Mouse (Mus musculus) erythroblast, embryonic 14.5 days (primary cell): ENCODE results near the gene Shld2. TPM values are rescaled to one million over a fixed set of nuclear protein-coding genes. Genes with fewer than 3 reads are reported as not detected.
"Not testable (repeated sequence)": the region's sequence is repeated elsewhere in the genome, so short reads cannot be mapped to it uniquely, and the experiment has no call there.

Experiments used
- H3K27me3 ChIP-seq: 2 replicates; pipeline ENCODE4 v1.6.1; 2012; ENCODE audit warnings: inconsistent platforms; ENCODE audit not compliant: control insufficient read depth
- H3K36me3 ChIP-seq: 2 replicates; pipeline ENCODE4 v1.6.1; 2012; ENCODE audit warnings: mild to moderate bottlenecking, inconsistent platforms; ENCODE audit not compliant: control insufficient read depth
- H3K4me1 ChIP-seq: 2 replicates; pipeline ENCODE4 v1.6.1; 2012; ENCODE audit warnings: inconsistent platforms; ENCODE audit not compliant: control insufficient read depth
- H3K4me3 ChIP-seq: replicated peaks from 2 replicates; pipeline ENCODE3; 2012; ENCODE audit warnings: moderate library complexity, mild to moderate bottlenecking, inconsistent platforms
- H3K9me3 ChIP-seq: 2 replicates; pipeline ENCODE4 v1.6.1; 2012; ENCODE audit warnings: low read length, inconsistent platforms, mixed read lengths; ENCODE audit not compliant: control insufficient read depth
- GATA1 ChIP-seq: IDR thresholded peaks from 2 replicates; pipeline ENCODE4 v1.6.1; 2012; ENCODE audit warnings: low read length, inconsistent platforms, mixed read lengths
- TAL1 ChIP-seq: IDR thresholded peaks from 3 replicates; pipeline ENCODE4 v1.6.1; 2012; ENCODE audit warnings: low read length, inconsistent platforms, mixed read lengths
- polyA plus RNA-seq: library from polyadenylated mRNA; stranded (reverse); fragments of >175 nt; gene quantifications from 2 replicates; pipeline ENCODE4 v1.2.3, GENCODE M21; 2012

Gene Shld2
- polyA plus RNA-seq, 1 experiment = 0.03 TPM

- no peaks in the 10 kb centered on the region for H3K4me1 ChIP-seq
- H3K36me3 ChIP-seq = no peaks in the 10 kb centered on the region
- no peak overlapping the region for H3K4me3 ChIP-seq
- no peaks in the 10 kb centered on the region for H3K9me3 ChIP-seq
- no peaks in the 10 kb centered on the region for H3K27me3 ChIP-seq
- TF ChIP-seq TAL1 = no peak
- TF ChIP-seq GATA1 = no peak
Observed at GRCm38 (mm10) chr14:34274141-34274540, 36.2 kb downstream of the Shld2 start.

GRCm38 (mm10) chr14:34273280-34273679, 37.0 kb downstream of the Shld2 start:
- no peaks in the 10 kb centered on the region for H3K27me3 ChIP-seq
- H3K4me1 ChIP-seq = no peaks in the 10 kb centered on the region
- H3K36me3 ChIP-seq = no peaks in the 10 kb centered on the region
- no peaks in the 10 kb centered on the region for H3K9me3 ChIP-seq
- no peak for TF ChIP-seq TAL1
- no peak for TF ChIP-seq GATA1
- no peak overlapping the region for H3K4me3 ChIP-seq

- TF ChIP-seq TAL1 (no peak), GATA1 (no peak)
- Histone ChIP-seq H3K4me1 (no peaks in the 10 kb centered on the region), H3K9me3 (no peaks in the 10 kb centered on the region), H3K36me3 (no peaks in the 10 kb centered on the region), H3K27me3 (no peaks in the 10 kb centered on the region), H3K4me3 (no peak overlapping the region)
Observed at GRCm38 (mm10) chr14:34268046-34268445, 42.2 kb downstream of the Shld2 start.

GRCm38 (mm10) chr14:34258525-34258924, 51.8 kb downstream of the Shld2 start:
- not testable (repeated sequence) for H3K4me3 ChIP-seq, H3K27me3 ChIP-seq, H3K36me3 ChIP-seq, H3K4me1 ChIP-seq, H3K9me3 ChIP-seq

- Histone ChIP-seq H3K9me3 (no peaks in the 10 kb centered on the region), H3K4me1 (no peaks in the 10 kb centered on the region), H3K36me3 (no peaks in the 10 kb centered on the region), H3K27me3 (no peaks in the 10 kb centered on the region), H3K4me3 (no peak overlapping the region)
- TF ChIP-seq TAL1 (no peak), GATA1 (no peak)
Observed at GRCm38 (mm10) chr14:34253261-34253660, 57.0 kb downstream of the Shld2 start.

- Histone ChIP-seq H3K36me3 (no peaks in the 10 kb centered on the region), H3K4me1 (no peaks in the 10 kb centered on the region), H3K4me3 (no peak overlapping the region), H3K27me3 (no peaks in the 10 kb centered on the region), H3K9me3 (no peaks in the 10 kb centered on the region)
- no peak for TF ChIP-seq TAL1
- no peak for TF ChIP-seq GATA1
Observed at GRCm38 (mm10) chr14:34252470-34253145, 57.7 kb downstream of the Shld2 start.

GRCm38 (mm10) chr14:34240676-34241075, 69.6 kb downstream of the Shld2 start:
- TF ChIP-seq GATA1 = no peak
- TF ChIP-seq TAL1 = no peak
- peaks cover 2% of the 10 kb centered on the region; the same call in 1 of the 2 replicates for H3K36me3 ChIP-seq
- H3K9me3 ChIP-seq = no peaks in the 10 kb centered on the region
- no peaks in the 10 kb centered on the region for H3K4me1 ChIP-seq
- H3K4me3 ChIP-seq = no peak overlapping the region
- H3K27me3 ChIP-seq = no peaks in the 10 kb centered on the region

- H3K4me3 ChIP-seq = no peak overlapping the region
- H3K36me3 ChIP-seq = peaks cover 2% of the 10 kb centered on the region; the same call in 1 of the 2 replicates
- no peaks in the 10 kb centered on the region for H3K27me3 ChIP-seq
- TF ChIP-seq GATA1 = no peak
- no peak for TF ChIP-seq TAL1
- no peaks in the 10 kb centered on the region for H3K4me1 ChIP-seq
- H3K9me3 ChIP-seq = no peaks in the 10 kb centered on the region
Observed at GRCm38 (mm10) chr14:34240263-34240662, 70.0 kb downstream of the Shld2 start.

GRCm38 (mm10) chr14:34234630-34235380, 75.5 kb downstream of the Shld2 start:
- H3K4me1 ChIP-seq = no peaks in the 10 kb centered on the region
- no peak overlapping the region for H3K4me3 ChIP-seq
- H3K9me3 ChIP-seq = no peaks in the 10 kb centered on the region
- TF ChIP-seq TAL1 = no peak
- no peak for TF ChIP-seq GATA1
- H3K36me3 ChIP-seq = peaks cover 2% of the 10 kb centered on the region; the same call in 1 of the 2 replicates
- H3K27me3 ChIP-seq = no peaks in the 10 kb centered on the region

GRCm38 (mm10) chr14:34233846-34234245, 76.4 kb downstream of the Shld2 start:
- Histone ChIP-seq H3K27me3 (no peaks in the 10 kb centered on the region), H3K9me3 (no peaks in the 10 kb centered on the region), H3K36me3 (peaks cover 2% of the 10 kb centered on the region; the same call in 1 of the 2 replicates), H3K4me3 (no peak overlapping the region), H3K4me1 (no peaks in the 10 kb centered on the region)
- TF ChIP-seq GATA1 (no peak), TAL1 (no peak)
